Mouse (Mus musculus) E14TG2a.4 (cell line): Measurements from ENCODE around the gene Gm10985.

Source experiments
- H3K27me3 ChIP-seq: 2 replicates; pipeline ENCODE4 v1.6.1; 2014; ENCODE audit warnings: low read length, control low read depth; ENCODE audit not compliant: insufficient read depth
- H3K36me3 ChIP-seq: 2 replicates; pipeline ENCODE4 v1.6.1; 2014; ENCODE audit warnings: low read length, control low read depth; ENCODE audit not compliant: insufficient read depth
- H3K4me1 ChIP-seq: replicated peaks from 2 replicates; pipeline ENCODE4 v1.6.1; 2014; ENCODE audit warnings: low read depth, low read length, control low read depth
- H3K4me3 ChIP-seq: replicated peaks from 2 replicates; pipeline ENCODE4 v1.5.1; 2014; ENCODE audit warnings: mild to moderate bottlenecking, low read length
- H3K9me3 ChIP-seq: 2 replicates; pipeline ENCODE4 v1.6.1; 2014; ENCODE audit warnings: low read length, control low read depth
- CTCF ChIP-seq: conservative IDR thresholded peaks from 2 replicates; pipeline ENCODE4 v1.5.1; 2014; ENCODE audit warnings: low read length
- NANOG ChIP-seq: IDR thresholded peaks from 2 replicates; pipeline ENCODE4 v1.6.1; 2014; ENCODE audit warnings: borderline replicate concordance, low read length, mixed read lengths
- POU5F1 ChIP-seq: IDR thresholded peaks from 2 replicates; pipeline ENCODE4 v1.6.1; 2014; ENCODE audit warnings: low read length, borderline replicate concordance

The Gm10985 gene

DNA sequence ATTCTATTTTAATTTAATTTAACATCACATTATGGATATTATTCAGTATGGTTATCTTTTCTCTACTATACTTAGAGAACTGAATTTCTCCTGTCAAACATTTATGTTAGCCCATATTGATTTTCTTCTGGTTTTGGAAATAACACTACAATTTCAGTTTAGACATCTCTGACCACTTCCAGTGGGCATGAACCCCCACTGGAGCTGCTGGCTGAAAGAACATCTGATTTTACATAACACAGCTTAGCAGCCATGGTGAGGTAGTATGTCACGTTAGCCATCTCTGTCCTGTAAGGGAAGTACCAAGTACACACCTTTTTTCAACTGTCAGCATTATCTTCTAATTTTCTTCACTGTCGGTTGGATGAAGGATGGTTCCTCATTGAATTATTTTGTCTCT lies at the start of gene Gm10985:
Gene Gm10985, plus strand, starts transcription at position 301 of the 400 bp plus-strand sequence.
- H3K9me3 ChIP-seq: no peaks in the 10 kb centered on the region; the same call in 1 of the 2 replicates
- no peaks in the 10 kb centered on the region for H3K36me3 ChIP-seq
- TF ChIP-seq CTCF (no peak), NANOG (no peak), POU5F1 (no peak)
- H3K4me3 ChIP-seq: no peak within 1 kb of the TSS
- peaks cover 2% of the 10 kb centered on the region; the same call in 1 of the 2 replicates for H3K27me3 ChIP-seq
- H3K4me1 ChIP-seq: peaks cover 8% of the 10 kb centered on the region

DNA sequence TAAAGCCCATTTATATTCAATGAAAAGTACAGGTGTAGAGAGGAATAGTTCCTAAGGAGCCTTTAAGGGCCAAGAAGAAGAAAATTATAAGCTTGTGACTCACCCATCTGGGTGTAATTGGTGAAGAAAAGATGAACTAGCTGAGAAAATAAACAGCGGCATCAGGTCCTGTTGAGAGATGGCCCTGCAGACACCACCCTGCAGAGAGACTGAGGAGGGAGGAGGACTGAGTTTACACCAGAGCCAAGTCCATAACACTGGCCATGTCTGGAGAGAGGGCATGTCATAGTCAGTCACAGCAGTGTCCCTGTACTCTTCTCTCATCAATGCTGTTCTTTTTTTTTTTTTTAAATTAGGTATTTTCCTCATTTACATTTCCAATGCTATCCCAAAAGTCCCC lies 48.0 kb upstream of the Gm10985 start:
- TF ChIP-seq CTCF (no peak), NANOG (no peak), POU5F1 (no peak)
- Histone ChIP-seq H3K4me1 (no peaks in the 10 kb centered on the region), H3K36me3 (no peaks in the 10 kb centered on the region), H3K9me3 (peaks cover 9% of the 10 kb centered on the region), H3K4me3 (no peak overlapping the region), H3K27me3 (no peaks in the 10 kb centered on the region)

DNA sequence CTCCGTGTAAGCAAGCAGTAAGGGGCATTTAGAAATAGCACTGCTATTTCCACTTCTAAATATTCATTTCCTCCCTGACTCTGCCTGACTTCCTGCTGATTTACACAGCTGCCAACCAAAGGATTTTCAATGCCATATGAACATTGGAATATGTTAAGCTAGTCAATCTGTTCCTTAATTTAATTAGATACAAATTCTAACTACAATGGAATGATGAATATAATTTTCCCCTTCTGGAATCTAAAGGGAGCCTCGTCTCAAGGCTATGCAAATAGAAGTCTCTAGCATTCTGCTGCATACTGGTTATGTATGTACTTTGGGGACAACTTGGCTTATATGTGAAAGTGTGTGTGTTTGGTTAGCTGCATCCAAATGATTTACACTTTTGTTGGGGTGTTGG lies 45.2 kb upstream of the Gm10985 start:
- no peaks in the 10 kb centered on the region for H3K36me3 ChIP-seq
- TF ChIP-seq CTCF (no peak), NANOG (no peak), POU5F1 (no peak)
- H3K4me3 ChIP-seq: no peak overlapping the region
- no peaks in the 10 kb centered on the region for H3K4me1 ChIP-seq
- no peaks in the 10 kb centered on the region for H3K27me3 ChIP-seq
- H3K9me3 ChIP-seq: peaks cover 18% of the 10 kb centered on the region

DNA sequence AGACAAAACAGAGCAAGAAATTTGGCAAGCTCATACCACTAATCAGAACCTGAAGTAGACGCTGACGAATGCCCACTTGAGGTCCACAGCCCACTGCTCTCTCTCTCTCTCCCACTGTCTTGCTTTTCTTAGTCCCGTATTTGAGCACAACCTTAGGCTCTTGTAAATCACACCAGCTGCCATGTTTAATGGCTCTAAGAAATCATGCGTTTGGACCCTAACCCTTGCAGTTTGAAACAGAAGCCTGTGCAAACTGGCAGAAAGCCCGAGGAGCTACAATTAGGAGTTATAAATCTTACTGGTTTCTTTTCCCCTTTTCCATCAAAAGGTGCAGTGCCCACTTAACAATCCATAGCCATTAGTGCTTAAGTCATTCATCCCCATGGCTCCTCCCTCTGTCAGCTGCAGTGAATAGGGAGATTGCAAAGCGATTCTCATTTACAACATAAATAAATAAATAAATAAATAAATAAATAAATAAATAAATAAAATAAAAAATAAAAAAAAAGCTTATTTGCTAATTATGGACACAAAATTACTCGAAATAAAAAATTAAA lies 31.4 kb upstream of the Gm10985 start:
- Histone ChIP-seq H3K4me3 (no peak overlapping the region), H3K36me3 (no peaks in the 10 kb centered on the region), H3K9me3 (no peaks in the 10 kb centered on the region), H3K27me3 (no peaks in the 10 kb centered on the region), H3K4me1 (no peaks in the 10 kb centered on the region)
- TF ChIP-seq POU5F1 (no peak), CTCF (no peak), NANOG (no peak)

DNA sequence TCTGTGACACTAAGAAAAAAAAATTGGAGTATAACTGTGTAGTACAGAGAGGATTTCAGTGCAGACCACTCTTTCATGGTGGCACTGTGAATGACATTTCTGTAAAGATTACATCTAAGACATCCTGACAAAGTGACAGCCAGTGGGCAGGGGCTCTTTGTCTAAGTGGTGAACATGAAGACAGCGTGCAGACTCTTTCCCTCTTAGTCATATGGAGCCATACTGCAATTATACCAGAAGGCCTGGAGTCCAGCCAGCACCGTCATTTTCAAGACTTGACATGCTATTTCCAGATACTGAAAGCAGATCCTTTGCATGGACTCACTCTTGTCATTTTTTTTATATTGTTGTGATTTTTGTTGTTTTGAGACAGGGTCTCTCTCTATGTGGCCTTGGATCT lies 10.6 kb upstream of the Gm10985 start:
- H3K4me3 ChIP-seq: no peak overlapping the region
- no peaks in the 10 kb centered on the region for H3K9me3 ChIP-seq
- no peaks in the 10 kb centered on the region for H3K27me3 ChIP-seq
- no peaks in the 10 kb centered on the region for H3K4me1 ChIP-seq
- no peaks in the 10 kb centered on the region for H3K36me3 ChIP-seq
- no peak for TF ChIP-seq POU5F1
- TF ChIP-seq CTCF: no peak
- no peak for TF ChIP-seq NANOG

DNA sequence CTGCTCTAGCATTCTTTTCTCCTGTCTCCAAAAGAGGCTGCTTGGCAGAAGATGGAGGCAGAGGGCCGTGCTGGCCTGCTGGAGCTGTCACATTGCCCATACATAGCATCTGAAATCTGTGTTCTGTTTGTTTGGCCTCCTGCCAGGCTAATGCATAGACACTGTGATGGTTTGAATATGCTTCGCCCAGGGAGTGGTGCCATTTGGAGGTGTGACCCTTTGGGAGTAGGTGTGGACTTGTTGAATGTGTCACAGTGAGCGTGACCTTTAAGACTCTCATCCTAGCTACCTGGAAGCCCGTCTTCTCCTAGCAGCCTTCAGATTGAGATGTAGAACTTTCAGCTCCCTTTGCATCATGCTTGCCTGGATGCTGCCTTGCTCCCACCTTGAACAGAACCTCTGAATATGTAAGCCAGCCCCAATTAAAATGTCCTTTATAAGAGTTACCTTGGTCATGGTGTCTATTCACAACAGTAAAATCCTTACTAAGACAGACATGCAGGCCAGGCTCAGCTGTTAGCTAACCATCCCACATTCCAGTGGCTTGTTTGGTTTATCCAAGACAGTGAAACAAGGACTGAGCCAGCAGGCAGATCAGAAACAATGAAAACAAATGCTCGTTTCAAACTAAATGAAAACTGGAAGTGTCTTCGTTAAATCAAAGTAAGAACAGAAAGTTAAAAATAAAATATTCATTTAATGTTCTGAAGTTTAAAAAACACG lies 1.5 kb downstream of the Gm10985 start:
- Histone ChIP-seq H3K4me3 (no peak overlapping the region), H3K27me3 (peaks cover 2% of the 10 kb centered on the region; the same call in 1 of the 2 replicates), H3K36me3 (no peaks in the 10 kb centered on the region), H3K9me3 (no peaks in the 10 kb centered on the region; the same call in 1 of the 2 replicates), H3K4me1 (peaks cover 8% of the 10 kb centered on the region)
- TF ChIP-seq CTCF (no peak), NANOG (no peak), POU5F1 (no peak)

DNA sequence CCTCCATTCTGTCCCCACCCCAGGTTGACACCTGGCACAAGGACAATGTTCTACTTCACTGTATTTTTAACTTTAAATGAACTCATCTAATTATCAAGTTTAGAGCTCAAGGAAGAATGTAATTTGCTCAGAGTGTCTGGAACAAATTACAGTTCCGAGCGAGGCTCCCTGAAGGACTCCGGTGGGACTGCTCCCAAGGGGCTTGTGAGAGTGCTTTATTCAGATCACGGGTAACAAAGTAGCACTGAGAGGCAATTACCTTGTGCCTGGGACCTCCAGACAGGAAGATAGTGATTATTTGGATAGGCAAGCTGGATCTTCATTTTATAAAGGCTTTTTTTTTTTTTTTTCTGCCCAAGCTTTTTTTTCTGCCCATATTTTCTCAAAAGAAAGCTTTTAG lies 2.8 kb downstream of the Gm10985 start:
- Histone ChIP-seq H3K9me3 (no peaks in the 10 kb centered on the region; the same call in 1 of the 2 replicates), H3K36me3 (no peaks in the 10 kb centered on the region), H3K4me1 (peaks cover 8% of the 10 kb centered on the region), H3K4me3 (no peak overlapping the region), H3K27me3 (peaks cover 2% of the 10 kb centered on the region; the same call in 1 of the 2 replicates)
- no peak for TF ChIP-seq CTCF

DNA sequence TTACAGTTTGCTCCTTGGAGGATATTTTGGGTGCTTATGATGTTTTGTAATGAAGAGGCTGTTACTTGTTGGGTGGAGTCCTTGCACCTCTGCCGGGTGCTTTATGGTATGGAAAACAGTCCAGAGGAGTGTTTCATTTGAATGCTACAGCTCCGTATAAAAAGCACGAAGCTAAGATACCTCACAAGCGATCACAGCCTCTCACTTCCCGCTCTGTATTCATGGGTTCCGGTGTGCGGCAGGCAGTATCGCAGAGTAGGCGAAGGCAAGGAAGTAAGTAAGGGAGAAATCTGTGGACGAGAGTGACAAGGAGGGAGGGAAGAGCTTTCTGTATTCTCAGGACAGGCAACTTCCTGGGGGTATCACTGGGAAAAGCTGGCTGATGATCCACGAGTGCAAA lies 3.4 kb downstream of the Gm10985 start:
- H3K4me3 ChIP-seq: no peak overlapping the region
- no peaks in the 10 kb centered on the region for H3K36me3 ChIP-seq
- H3K27me3 ChIP-seq: peaks cover 2% of the 10 kb centered on the region; the same call in 1 of the 2 replicates
- no peaks in the 10 kb centered on the region; the same call in 1 of the 2 replicates for H3K9me3 ChIP-seq
- TF ChIP-seq POU5F1 (no peak), NANOG (no peak), CTCF (no peak)
- peaks cover 8% of the 10 kb centered on the region for H3K4me1 ChIP-seq
